Mouse (Mus musculus) embryonic facial prominence, embryonic 12.5 days (tissue): Measurements from ENCODE around the gene Pif1. TPM values are rescaled to one million over a fixed set of nuclear protein-coding genes. Genes with fewer than 3 reads are reported as not detected.

ENCODE experiments used
- ATAC-seq: fragments of 200-750 bp; cut with Nextera tagmentation; 2 replicates; pipeline ENCODE4 v1.8.0; 2017; ENCODE audit not compliant: insufficient number of reproducible peaks, insufficient read depth, low FRiP score, low TSS enrichment
- H3K27ac ChIP-seq: fragments of 300-500 bp; sonication (generic); 2 replicates; pipeline ENCODE4 v1.5.1; 2016; ENCODE audit warnings: mild to moderate bottlenecking
- H3K27me3 ChIP-seq: fragments of 300-500 bp; sonication (generic); 2 replicates; pipeline ENCODE4 v1.6.1; 2016; ENCODE audit warnings: mild to moderate bottlenecking, moderate library complexity
- H3K36me3 ChIP-seq: fragments of 300-500 bp; sonication (generic); 2 replicates; pipeline ENCODE4 v1.6.1; 2016; ENCODE audit warnings: mild to moderate bottlenecking
- H3K4me1 ChIP-seq: fragments of 300-500 bp; sonication (generic); 2 replicates; pipeline ENCODE4 v1.6.1; 2016
- H3K4me2 ChIP-seq: fragments of 300-500 bp; sonication (generic); replicated peaks from 2 replicates; pipeline ENCODE4 v1.6.1; 2016; ENCODE audit warnings: mild to moderate bottlenecking, moderate library complexity
- H3K4me3 ChIP-seq: fragments of 300-500 bp; sonication (generic); 2 replicates; pipeline ENCODE4 v1.5.1; 2016; ENCODE audit warnings: mild to moderate bottlenecking
- H3K9ac ChIP-seq: fragments of 300-500 bp; sonication (generic); 2 replicates; pipeline ENCODE4 v1.6.1; 2016; ENCODE audit warnings: mild to moderate bottlenecking, moderate library complexity
- H3K9me3 ChIP-seq: fragments of 300-500 bp; sonication (generic); 2 replicates; pipeline ENCODE4 v1.6.1; 2016; ENCODE audit warnings: mild to moderate bottlenecking, moderate library complexity
- WGBS: fragments of 180-500 bp; shearing (Covaris S2); methylation state at CpG from one replicate; pipeline ENCODE4 v1.1.7; 2016; 5-methylcytosine and 5-hydroxymethylcytosine counted together
- polyA plus RNA-seq: library from polyadenylated mRNA; unstranded; fragments of >200 nt; fragmentation: Nextera tagmentation; extraction: Ambion mirVana; gene quantifications from 2 replicates; pipeline ENCODE4 v1.2.1, GENCODE M21; 2016

The Pif1 gene
- polyA plus RNA-seq, 1 experiment from 2014 or later = 21.8 TPM

- H3K4me1 ChIP-seq = peaks cover 37% of the 10 kb centered on the region
- H3K4me3 ChIP-seq = peak within 1 kb of the TSS; percentile 59
- H3K9ac ChIP-seq = peak within 1 kb of the TSS; percentile 75
- under 1% methylated on average over 43 of the region's 45 CpGs for WGBS
- peak within 1 kb of the TSS; percentile 70 for H3K4me2 ChIP-seq
- peak; percentile 88 for ATAC-seq
- no peaks in the 10 kb centered on the region for H3K9me3 ChIP-seq
- no peaks in the 10 kb centered on the region for H3K36me3 ChIP-seq
- H3K27me3 ChIP-seq = no peaks in the 10 kb centered on the region
- H3K27ac ChIP-seq = peak within 1 kb of the TSS; percentile 81
Observed at GRCm38 (mm10) chr9:65579781-65580371, 7.1 kb upstream of the Pif1 start, which contains the start of gene Plekho2. Gene Plekho2 (minus strand): TSS chr9:65580040.

GRCm38 (mm10) chr9:65580401-65581256, 6.3 kb upstream of the Pif1 start:
- peak overlapping the region; percentile 24; the same call in 1 of the 2 replicates for H3K9ac ChIP-seq
- H3K4me3 ChIP-seq = peak overlapping the region; percentile 59
- peak; percentile 71 for ATAC-seq
- H3K36me3 ChIP-seq = no peaks in the 10 kb centered on the region
- peaks cover 32% of the 10 kb centered on the region for H3K4me1 ChIP-seq
- H3K4me2 ChIP-seq = peak overlapping the region; percentile 59
- 5% methylated on average over 25 of the region's 29 CpGs for WGBS
- H3K27ac ChIP-seq = peak overlapping the region; percentile 81
- no peaks in the 10 kb centered on the region for H3K27me3 ChIP-seq
- no peaks in the 10 kb centered on the region for H3K9me3 ChIP-seq

- Histone ChIP-seq H3K4me1 (peaks cover 20% of the 10 kb centered on the region), H3K27ac (no peak overlapping the region), H3K4me3 (no peak overlapping the region), H3K9me3 (no peaks in the 10 kb centered on the region), H3K4me2 (no peak overlapping the region), H3K9ac (no peak overlapping the region), H3K36me3 (no peaks in the 10 kb centered on the region), H3K27me3 (no peaks in the 10 kb centered on the region)
- 18% methylated on average over 8 of the region's 8 CpGs for WGBS
- no peak for ATAC-seq
Observed at GRCm38 (mm10) chr9:65583045-65583444, 3.9 kb upstream of the Pif1 start.

GRCm38 (mm10) chr9:65587270-65587572, 261 bp downstream of the Pif1 start:
- no peak for ATAC-seq
- Histone ChIP-seq H3K27me3 (no peaks in the 10 kb centered on the region), H3K4me1 (peaks cover 21% of the 10 kb centered on the region), H3K4me3 (peak overlapping the region; percentile 66), H3K36me3 (peaks cover 17% of the 10 kb centered on the region), H3K9me3 (no peaks in the 10 kb centered on the region), H3K9ac (peak overlapping the region; percentile 83), H3K27ac (0 out of 2 replicates have a peak overlapping the region, but pooled peaks have one; percentile 14), H3K4me2 (peak overlapping the region; percentile 99)
- WGBS = 0% methylated on average over 6 of the region's 6 CpGs

- Histone ChIP-seq H3K4me1 (peaks cover 21% of the 10 kb centered on the region), H3K36me3 (peaks cover 17% of the 10 kb centered on the region), H3K27me3 (no peaks in the 10 kb centered on the region), H3K27ac (0 out of 2 replicates have a peak overlapping the region, but pooled peaks have one; percentile 46), H3K9me3 (no peaks in the 10 kb centered on the region), H3K4me3 (peak overlapping the region; percentile 66), H3K9ac (peak overlapping the region; percentile 83), H3K4me2 (peak overlapping the region; percentile 99)
- under 1% methylated on average over 64 of the region's 64 CpGs for WGBS
- no peak for ATAC-seq
Observed at GRCm38 (mm10) chr9:65587573-65588358, 806 bp downstream of the Pif1 start.

GRCm38 (mm10) chr9:65589091-65589490, 2.1 kb downstream of the Pif1 start:
- H3K4me2 ChIP-seq = peak overlapping the region; percentile 99
- peak overlapping the region; percentile 83; the same call in 1 of the 2 replicates for H3K9ac ChIP-seq
- peak overlapping the region; percentile 66 for H3K4me3 ChIP-seq
- H3K36me3 ChIP-seq = peaks cover 30% of the 10 kb centered on the region
- H3K4me1 ChIP-seq = peaks cover 21% of the 10 kb centered on the region
- no peak overlapping the region for H3K27ac ChIP-seq
- 92% methylated on average over 3 of the region's 3 CpGs for WGBS
- H3K27me3 ChIP-seq = no peaks in the 10 kb centered on the region
- no peak for ATAC-seq
- H3K9me3 ChIP-seq = no peaks in the 10 kb centered on the region

GRCm38 (mm10) chr9:65592721-65593120, 5.8 kb downstream of the Pif1 start:
- H3K27me3 ChIP-seq = no peaks in the 10 kb centered on the region
- no peak overlapping the region for H3K4me2 ChIP-seq
- peaks cover 48% of the 10 kb centered on the region for H3K36me3 ChIP-seq
- peaks cover 17% of the 10 kb centered on the region for H3K4me1 ChIP-seq
- H3K9ac ChIP-seq = no peak overlapping the region
- no peak overlapping the region for H3K27ac ChIP-seq
- no peak for ATAC-seq
- H3K4me3 ChIP-seq = no peak overlapping the region
- H3K9me3 ChIP-seq = no peaks in the 10 kb centered on the region
- 90% methylated on average over 3 of the region's 3 CpGs for WGBS

- H3K27ac ChIP-seq = no peak overlapping the region
- H3K4me1 ChIP-seq = peaks cover 13% of the 10 kb centered on the region
- peaks cover 48% of the 10 kb centered on the region for H3K36me3 ChIP-seq
- WGBS = 75% methylated on average over 9 of the region's 9 CpGs
- no peak for ATAC-seq
- H3K9me3 ChIP-seq = no peaks in the 10 kb centered on the region
- H3K27me3 ChIP-seq = no peaks in the 10 kb centered on the region
- H3K4me2 ChIP-seq = no peak overlapping the region
- no peak overlapping the region for H3K9ac ChIP-seq
- no peak overlapping the region for H3K4me3 ChIP-seq
Observed at GRCm38 (mm10) chr9:65593596-65593995, 6.6 kb downstream of the Pif1 start.

GRCm38 (mm10) chr9:65598765-65599249, 11.8 kb downstream of the Pif1 start:
- Histone ChIP-seq H3K9me3 (no peaks in the 10 kb centered on the region), H3K9ac (no peak overlapping the region), H3K4me3 (no peak overlapping the region), H3K4me2 (peak overlapping the region; percentile 31; the same call in 1 of the 2 replicates), H3K27me3 (no peaks in the 10 kb centered on the region), H3K36me3 (peaks cover 20% of the 10 kb centered on the region), H3K4me1 (no peaks in the 10 kb centered on the region), H3K27ac (no peak overlapping the region)
- 50% methylated on average over 7 of the region's 11 CpGs for WGBS
- no peak for ATAC-seq

GRCm38 (mm10) chr9:65600951-65601350, 14.0 kb downstream of the Pif1 start:
- no peak overlapping the region for H3K9ac ChIP-seq
- no peak for ATAC-seq
- no peaks in the 10 kb centered on the region for H3K9me3 ChIP-seq
- peaks cover under 1% of the 10 kb centered on the region; the same call in 1 of the 2 replicates for H3K4me1 ChIP-seq
- no peaks in the 10 kb centered on the region for H3K27me3 ChIP-seq
- WGBS = 53% methylated on average over 2 of the region's 2 CpGs
- H3K27ac ChIP-seq = no peak overlapping the region
- H3K36me3 ChIP-seq = 0 out of 2 replicates have a peak, but pooled peaks cover 1% of the 10 kb centered on the region
- H3K4me3 ChIP-seq = no peak overlapping the region
- no peak overlapping the region for H3K4me2 ChIP-seq

- Histone ChIP-seq H3K9ac (no peak overlapping the region), H3K27ac (no peak overlapping the region), H3K4me3 (no peak overlapping the region), H3K4me2 (no peak overlapping the region), H3K4me1 (peaks cover 8% of the 10 kb centered on the region; the same call in 1 of the 2 replicates), H3K9me3 (no peaks in the 10 kb centered on the region), H3K27me3 (no peaks in the 10 kb centered on the region), H3K36me3 (no peaks in the 10 kb centered on the region)
- ATAC-seq = no peak
- 49% methylated on average over 8 of the region's 8 CpGs for WGBS
Observed at GRCm38 (mm10) chr9:65603401-65604102, 16.6 kb downstream of the Pif1 start.
